Mouse (Mus musculus) layer of hippocampus, adult 11-12 months (tissue): ENCODE results near the gene Adamts1.

Source experiments
- DNase-seq: peaks from one replicate; pipeline ENCODE4 v3.0.0; 2022; ENCODE audit warnings: low spot score

The Adamts1 gene

GRCm38 (mm10) chr16:85765697-85766096 lies 37.2 kb downstream of the Adamts1 start:
- DNase-seq = no peak

- DNase-seq = no peak
Observed at GRCm38 (mm10) chr16:85765167-85765566, 37.7 kb downstream of the Adamts1 start.

- no peak for DNase-seq
Observed at GRCm38 (mm10) chr16:85762052-85762665, 40.8 kb downstream of the Adamts1 start.

GRCm38 (mm10) chr16:85760961-85761580 lies 41.8 kb downstream of the Adamts1 start:
- DNase-seq = no peak

- peak; percentile 45 for DNase-seq
Observed at GRCm38 (mm10) chr16:85756101-85756819, 46.7 kb downstream of the Adamts1 start.

GRCm38 (mm10) chr16:85749335-85749734 lies 53.6 kb downstream of the Adamts1 start:
- DNase-seq = no peak

GRCm38 (mm10) chr16:85747589-85748360 lies 55.1 kb downstream of the Adamts1 start:
- DNase-seq = peak; percentile 6

- DNase-seq = no peak
Observed at GRCm38 (mm10) chr16:85746386-85746785, 56.5 kb downstream of the Adamts1 start.
